Comparison of ENCODE assay signal across 16 mouse cellular contexts in the genomic region with DNA sequence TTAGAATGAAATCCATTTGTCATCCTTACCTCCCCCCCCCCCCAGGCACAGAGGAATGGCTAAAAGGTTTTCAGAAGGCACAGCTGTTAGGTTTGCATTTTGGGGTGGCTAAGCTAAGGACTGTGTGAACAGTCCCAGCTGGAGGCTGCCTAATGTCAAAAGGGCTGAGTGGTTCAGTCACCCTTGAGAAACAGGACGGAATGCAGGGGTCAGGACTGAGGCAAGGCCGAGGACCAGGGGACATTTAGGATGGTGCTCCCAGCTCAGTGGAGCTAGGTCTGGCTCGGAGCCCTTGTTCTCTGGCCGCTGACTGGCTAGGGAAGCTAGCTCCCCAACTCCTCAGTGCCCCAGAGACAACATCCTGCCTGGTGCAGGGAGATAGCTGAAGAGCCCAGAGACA. TPM values are rescaled to one million over a fixed set of nuclear protein-coding genes. Genes with fewer than 3 reads are reported as not detected.
DNase-seq lines count a peak whose midpoint lies in the region; ATAC-seq and TF ChIP-seq lines count a peak whose summit lies in the region.
"Had no signal": no experiment of that assay in that cellular context is flagged by ENCODE, and none has a peak within 500 bp of the region (broad histone marks: within the 10 kb centered on the region; RNA-seq: fewer than 3 reads in every experiment).

No protein-coding gene starts in this region.

- H3K4me3 ChIP-seq in lung, adult 2 months (replicated peaks; ENCODE audit: extremely low read depth, low read depth, low read length), result no peak overlapping the region
- no peak overlapping the region for H3K4me3 ChIP-seq in lung, embryonic 14.5 days (ENCODE audit: low read depth, low read length)
- no peak overlapping the region for H3K4me3 ChIP-seq in forebrain, postnatal 0 days (ENCODE audit: low read depth, low read length)
- H3K4me3 ChIP-seq: embryonic facial prominence, embryonic 13.5 days; heart, embryonic 15.5 days; midbrain, embryonic 15.5 days had no signal

- peaks cover 3% of the 10 kb centered on the region for H3K4me1 ChIP-seq in lung, adult 2 months (ENCODE audit: control insufficient read depth, insufficient read depth, low read length)
- peaks cover 23% of the 10 kb centered on the region; the same call in 1 of the 2 replicates for H3K4me1 ChIP-seq in lung, embryonic 14.5 days (ENCODE audit: insufficient read depth)
- H3K4me1 ChIP-seq in forebrain, postnatal 0 days (ENCODE audit: insufficient read depth), result peaks cover 11% of the 10 kb centered on the region

- no peak for TF ChIP-seq POLR2A in lung, adult 2 months (IDR thresholded peaks at IDR 0.05; ENCODE audit: borderline replicate concordance, extremely low read depth, low read depth, low read length)

- peak; percentile 63 for ATAC-seq in lung, embryonic 14.5 days (ENCODE audit: insufficient read depth)
- ATAC-seq in forebrain, postnatal 0 days, result no peak
- ATAC-seq: forebrain, embryonic 14.5 days; midbrain, embryonic 15.5 days had no signal

- WGBS in lung, adult 2 months, result 55% methylated on average over 4 of the region's 4 CpGs
- 37% methylated on average over 4 of the region's 4 CpGs for WGBS in lung, embryonic 14.5 days
- WGBS in forebrain, postnatal 0 days, result 73% methylated on average over 4 of the region's 4 CpGs

- H3K36me3 ChIP-seq in lung, embryonic 14.5 days (ENCODE audit: insufficient read depth), result peaks cover 27% of the 10 kb centered on the region
- H3K36me3 ChIP-seq in forebrain, postnatal 0 days (ENCODE audit: insufficient read depth), result peaks cover 31% of the 10 kb centered on the region

- TF ChIP-seq CTCF in lung, adult 2 months (IDR thresholded peaks at IDR 0.05; ENCODE audit: insufficient read depth, low read length), result no peak
- TF ChIP-seq CTCF in lung, embryonic 14.5 days (IDR thresholded peaks at IDR 0.05; ENCODE audit: low read depth), result no peak
- TF ChIP-seq CTCF in forebrain, postnatal 0 days (IDR thresholded peaks at IDR 0.05; ENCODE audit: low read depth), result no peak

- H3K9ac ChIP-seq in lung, embryonic 14.5 days, result no peak overlapping the region
- no peak overlapping the region for H3K9ac ChIP-seq in forebrain, postnatal 0 days
- H3K9ac ChIP-seq: embryonic facial prominence, embryonic 13.5 days; heart, embryonic 15.5 days; midbrain, embryonic 15.5 days had no signal

- H3K4me2 ChIP-seq in lung, embryonic 14.5 days, result no peak overlapping the region
- H3K4me2 ChIP-seq in forebrain, postnatal 0 days (ENCODE audit: low read depth), result no peak overlapping the region
- H3K4me2 ChIP-seq: embryonic facial prominence, embryonic 13.5 days; heart, embryonic 15.5 days; liver, embryonic 11.5 days; midbrain, embryonic 15.5 days had no signal

- no peaks in the 10 kb centered on the region for H3K27me3 ChIP-seq in lung, embryonic 14.5 days (ENCODE audit: insufficient read depth, low read length)
- H3K27me3 ChIP-seq in forebrain, postnatal 0 days (ENCODE audit: insufficient read depth, low read length), result no peaks in the 10 kb centered on the region
- H3K27me3 ChIP-seq: embryonic facial prominence, embryonic 13.5 days; midbrain, embryonic 15.5 days had no signal

- H3K9me3 ChIP-seq in lung, embryonic 14.5 days (ENCODE audit: low read depth, low read length), result no peaks in the 10 kb centered on the region
- H3K9me3 ChIP-seq in forebrain, postnatal 0 days (ENCODE audit: low read length), result no peaks in the 10 kb centered on the region
- H3K9me3 ChIP-seq: embryonic facial prominence, embryonic 13.5 days; heart, embryonic 15.5 days; midbrain, embryonic 15.5 days had no signal

- H3K27ac ChIP-seq in lung, embryonic 14.5 days (ENCODE audit: low read depth), result peak overlapping the region; percentile 26; the same call in 1 of the 2 replicates
- no peak overlapping the region for H3K27ac ChIP-seq in forebrain, postnatal 0 days (ENCODE audit: low read depth, low read length)
- H3K27ac ChIP-seq: embryonic facial prominence, embryonic 13.5 days; heart, embryonic 15.5 days; midbrain, embryonic 15.5 days had no signal

- peak; percentile 43 for DNase-seq in adrenal gland, adult 2 months
- DNase-seq in adrenal gland, postnatal 10 days, result no peak
- peak; percentile 27 to 39 for DNase-seq in lung, adult 18-20 months
- DNase-seq in lung, adult 2 months, result no peak
- DNase-seq in lung, embryonic 14.5 days, result peak; percentile 65
- peak; percentile 39 for DNase-seq in retina, embryonic 14.5 days (ENCODE audit: low spot score)
- DNase-seq in forebrain, postnatal 0 days, result no peak
- DNase-seq in left cerebral cortex, adult 8-10 months (ENCODE audit: low spot score in 2 of 2), result no peak
- DNase-seq: cerebellum, adult 2 months; gastrocnemius, postnatal 14 days; spleen, adult 18-20 months had no signal

RNA-seq across cellular contexts. Expression of gene Tpbgl, which starts 44.0 kb away (rescaled TPM):
- total RNA-seq in adrenal gland, adult 2 months (2021), result 10 to 100 TPM; 21.6 to 25.3 TPM
- 71.2 and 81.0 TPM in 2 replicates for polyA plus RNA-seq in adrenal gland, adult 2 months (2012; rRNA removed)
- total RNA-seq in adrenal gland, postnatal 10 days (2021), result 10 to 100 TPM; 13.9 to 14.6 TPM
- polyA plus RNA-seq in lung, adult 2 months (2012; rRNA removed), result 3.8 and 7.2 TPM in 2 replicates
- 1.2 TPM in 2 replicates for polyA plus RNA-seq in lung, embryonic 14.5 days (2014; fragmentation: Nextera tagmentation; extraction: Ambion mirVana)
- 0.86 and 1.5 TPM in 2 replicates for total RNA-seq in forebrain, postnatal 0 days (2014; rRNA removed)
- polyA plus RNA-seq in forebrain, postnatal 0 days (2015; fragmentation: Nextera tagmentation; extraction: Ambion mirVana), result 1.8 and 2.1 TPM in 2 replicates
- total RNA-seq in left cerebral cortex, adult 8-10 months (2022), result 1 to 10 TPM; 3.8 to 6.5 (median 4.7) TPM

RNA-seq across cellular contexts. Expression of gene Arrb1, which starts 47.6 kb away (rescaled TPM):
- 10 to 100 TPM; 38.7 to 62.2 TPM for total RNA-seq in adrenal gland, adult 2 months (2021)
- polyA plus RNA-seq in adrenal gland, adult 2 months (2012; rRNA removed), result 19.0 and 19.3 TPM in 2 replicates
- total RNA-seq in adrenal gland, postnatal 10 days (2021), result 10 to 100 TPM; 46.2 to 56.8 TPM
- polyA plus RNA-seq in lung, adult 2 months (2012; rRNA removed), result 131 and 161 TPM in 2 replicates
- 7.0 and 7.8 TPM in 2 replicates for polyA plus RNA-seq in lung, embryonic 14.5 days (2014; fragmentation: Nextera tagmentation; extraction: Ambion mirVana)
- 88.0 and 102 TPM in 2 replicates for total RNA-seq in forebrain, postnatal 0 days (2014; rRNA removed)
- 10.3 and 13.0 TPM in 2 replicates for polyA plus RNA-seq in forebrain, postnatal 0 days (2015; fragmentation: Nextera tagmentation; extraction: Ambion mirVana)
- total RNA-seq in left cerebral cortex, adult 8-10 months (2022), result 100 to 1,000 TPM; 168 to 199 (median 184) TPM

Comparison
In these comparisons a context has a peak if more than half of its experiments do, and no peak if none do; other contexts are left out.
1. DNase-seq: peak in adrenal gland, adult 2 months (single experiment), lung, adult 18-20 months (2 of 2), lung, embryonic 14.5 days (single experiment) and retina, embryonic 14.5 days (single experiment); none in adrenal gland, postnatal 10 days (single experiment), lung, adult 2 months (single experiment), forebrain, postnatal 0 days (single experiment) and left cerebral cortex, adult 8-10 months (0 of 2).